Mouse (Mus musculus) right cerebral cortex, postnatal 25 days (tissue): ENCODE measurements around the gene Mroh8.
"Not testable (repeated sequence)": the region's sequence is repeated elsewhere in the genome, so short reads cannot be mapped to it uniquely, and the experiment has no call there.

Experiments used
- DNase-seq: peaks from one replicate; pipeline ENCODE4 v3.0.0; 2022

Gene Mroh8

GRCm38 (mm10) chr2:157187223-157187622 lies 92.1 kb downstream of the Mroh8 start:
- DNase-seq, result peak; percentile 6

GRCm38 (mm10) chr2:157186504-157186903 lies 92.8 kb downstream of the Mroh8 start:
- DNase-seq, result no peak

- DNase-seq, result no peak
These were observed 94.2 kb downstream of the Mroh8 start for GRCm38 (mm10) chr2:157185022-157185660.

GRCm38 (mm10) chr2:157178167-157178566 lies 101.2 kb downstream of the Mroh8 start:
- no peak for DNase-seq

- no peak for DNase-seq
These were observed 103.1 kb downstream of the Mroh8 start for GRCm38 (mm10) chr2:157176248-157176647.

- DNase-seq, result no peak
These were observed 104.9 kb downstream of the Mroh8 start for GRCm38 (mm10) chr2:157174416-157174815.

- no peak for DNase-seq
These were observed 105.8 kb downstream of the Mroh8 start for GRCm38 (mm10) chr2:157173555-157173954.

GRCm38 (mm10) chr2:157172984-157173383 lies 106.4 kb downstream of the Mroh8 start:
- DNase-seq, result no peak

- no peak for DNase-seq
These were observed 108.7 kb downstream of the Mroh8 start for GRCm38 (mm10) chr2:157170626-157171025.

- no peak for DNase-seq
These were observed 109.2 kb downstream of the Mroh8 start for GRCm38 (mm10) chr2:157170166-157170565.

- DNase-seq, result no peak
These were observed 112.8 kb downstream of the Mroh8 start for GRCm38 (mm10) chr2:157166371-157167080.

- not testable (repeated sequence) for DNase-seq
These were observed 113.8 kb downstream of the Mroh8 start for GRCm38 (mm10) chr2:157165312-157166224.

GRCm38 (mm10) chr2:157164101-157164500 lies 115.2 kb downstream of the Mroh8 start:
- DNase-seq, result no peak
